Mouse (Mus musculus) naive thymus-derived CD4-positive, alpha-beta T cell, adult 2 months (primary cell): Measurements from ENCODE around the gene Dynll2.

Experiments
- DNase-seq: peaks from one replicate; pipeline ENCODE4 v3.0.0-alpha.2; 2011; ENCODE audit warnings: low read depth

Dynll2 gene

GRCm38 (mm10) chr11:87986831-87987793, at the start of gene Dynll2:
Gene Dynll2 (minus strand): TSS chr11:87987533.
- peak; percentile 84 for DNase-seq

GRCm38 (mm10) chr11:88036761-88037251, 49.5 kb upstream of the Dynll2 start:
- DNase-seq = no peak

GRCm38 (mm10) chr11:88035970-88036369, 48.6 kb upstream of the Dynll2 start:
- no peak for DNase-seq

- DNase-seq = no peak
These were observed 44.4 kb upstream of the Dynll2 start for GRCm38 (mm10) chr11:88031753-88032152.

GRCm38 (mm10) chr11:88030836-88031235, 43.5 kb upstream of the Dynll2 start:
- no peak for DNase-seq

GRCm38 (mm10) chr11:88030219-88030618, 42.9 kb upstream of the Dynll2 start:
- DNase-seq = no peak

GRCm38 (mm10) chr11:88028193-88028684, 40.9 kb upstream of the Dynll2 start:
- no peak for DNase-seq

- no peak for DNase-seq
These were observed 40.2 kb upstream of the Dynll2 start for GRCm38 (mm10) chr11:88027391-88028035.

GRCm38 (mm10) chr11:88023933-88024332, 36.6 kb upstream of the Dynll2 start:
- no peak for DNase-seq

- no peak for DNase-seq
These were observed 28.5 kb upstream of the Dynll2 start for GRCm38 (mm10) chr11:88015795-88016194.

GRCm38 (mm10) chr11:88015161-88015560, 27.8 kb upstream of the Dynll2 start:
- DNase-seq = no peak

- no peak for DNase-seq
These were observed 26.3 kb upstream of the Dynll2 start for GRCm38 (mm10) chr11:88013632-88014031.

GRCm38 (mm10) chr11:88012621-88013244, 25.4 kb upstream of the Dynll2 start:
- DNase-seq = no peak

- DNase-seq = no peak
These were observed 24.6 kb upstream of the Dynll2 start for GRCm38 (mm10) chr11:88011914-88012419.

- peak; percentile 25 for DNase-seq
These were observed 24.0 kb upstream of the Dynll2 start for GRCm38 (mm10) chr11:88011208-88011913.

- no peak for DNase-seq
These were observed 22.3 kb upstream of the Dynll2 start for GRCm38 (mm10) chr11:88009542-88010190.

GRCm38 (mm10) chr11:88008641-88009040, 21.3 kb upstream of the Dynll2 start:
- DNase-seq = no peak

- DNase-seq = no peak
These were observed 16.8 kb upstream of the Dynll2 start for GRCm38 (mm10) chr11:88004123-88004522.

- DNase-seq = no peak
These were observed 15.4 kb upstream of the Dynll2 start for GRCm38 (mm10) chr11:88002738-88003137.

GRCm38 (mm10) chr11:87999751-88000150, 12.4 kb upstream of the Dynll2 start:
- no peak for DNase-seq

- no peak for DNase-seq
These were observed 4.5 kb upstream of the Dynll2 start for GRCm38 (mm10) chr11:87991806-87992205.
